Mouse (Mus musculus): Measurements from ENCODE around the gene Aebp2.
"Not testable (repeated sequence)": the region's sequence is repeated elsewhere in the genome, so short reads cannot be mapped to it uniquely, and the experiment has no call there.

The Aebp2 gene

DNA sequence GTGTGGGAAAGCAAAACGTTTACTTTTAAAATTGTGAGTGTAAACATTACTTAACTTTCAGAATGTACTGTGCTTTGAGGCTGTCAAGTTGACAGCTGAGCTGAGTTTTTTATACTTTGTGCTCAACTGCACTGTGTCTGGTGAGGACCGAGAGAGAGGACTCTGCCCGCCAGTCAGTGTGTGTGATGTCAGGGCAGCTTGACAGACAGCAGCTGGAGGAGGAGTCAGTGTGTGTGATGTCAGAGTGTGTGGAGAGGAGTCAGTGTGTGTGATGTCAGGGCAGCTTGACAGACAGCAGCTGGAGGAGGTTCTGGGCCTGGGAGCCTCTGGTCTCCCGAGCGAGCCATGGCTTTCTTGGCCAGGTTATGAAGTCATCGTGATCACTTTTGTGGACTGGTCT, 24.4 kb downstream of the Aebp2 start:
- no peak for DNase-seq (ENCODE audit: extremely low read depth, low read depth, low spot score)

- DNase-seq (ENCODE audit: extremely low read depth, low read depth, low spot score): no peak
Observed at GRCm38 (mm10) chr6:140649812-140650211, 27.3 kb downstream of the Aebp2 start.

DNA sequence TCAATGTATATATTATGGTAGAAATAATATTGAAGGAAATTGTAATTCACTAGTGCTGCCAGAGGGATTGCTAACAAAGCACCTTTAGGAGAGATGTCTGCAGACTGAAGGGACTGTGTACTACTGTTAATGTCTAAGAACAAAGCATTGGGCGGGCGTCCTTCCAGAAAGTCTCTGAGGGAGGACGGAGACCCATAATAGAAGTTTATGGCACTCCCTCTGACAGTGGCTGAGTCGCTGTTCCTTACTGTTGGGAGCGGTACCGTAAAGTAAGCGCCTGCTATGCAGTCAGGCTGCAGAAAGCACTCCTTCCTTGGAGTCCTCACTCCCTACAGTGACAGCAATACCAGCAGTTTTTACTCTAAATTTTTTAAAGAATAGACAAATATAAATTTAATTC, 29.5 kb downstream of the Aebp2 start:
- no peak for DNase-seq (ENCODE audit: extremely low read depth, low read depth, low spot score)

DNA sequence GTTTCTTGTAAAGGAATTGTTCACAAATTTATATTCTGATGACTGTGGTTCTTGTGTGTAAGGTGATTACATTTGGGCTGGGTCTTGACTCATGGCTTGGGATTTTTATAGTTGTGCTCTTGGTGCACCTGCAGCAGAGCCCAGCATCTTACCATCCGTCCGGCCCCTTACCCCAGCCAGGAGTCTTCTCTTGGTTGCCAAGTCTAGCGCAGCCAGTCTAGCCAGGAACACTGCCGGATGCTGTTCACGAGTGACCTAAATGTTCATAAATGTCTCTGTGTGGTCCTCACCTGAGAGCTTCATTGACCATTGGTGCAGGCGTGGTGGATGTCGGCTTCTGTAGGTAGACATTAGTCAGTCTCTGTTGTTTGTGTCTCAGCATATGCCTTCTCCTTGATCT, 33.0 kb downstream of the Aebp2 start:
- DNase-seq (ENCODE audit: extremely low read depth, low read depth, low spot score): no peak

- DNase-seq (ENCODE audit: extremely low read depth, low read depth, low spot score): no peak
Observed at GRCm38 (mm10) chr6:140656991-140657390, 34.5 kb downstream of the Aebp2 start.

GRCm38 (mm10) chr6:140657920-140658522, 35.6 kb downstream of the Aebp2 start:
- DNase-seq (ENCODE audit: extremely low read depth, low read depth, low spot score): no peak

GRCm38 (mm10) chr6:140661111-140661510, 38.6 kb downstream of the Aebp2 start:
- DNase-seq (ENCODE audit: extremely low read depth, low read depth, low spot score): peak; percentile 34

GRCm38 (mm10) chr6:140661777-140662176, 39.3 kb downstream of the Aebp2 start:
- no peak for DNase-seq (ENCODE audit: extremely low read depth, low read depth, low spot score)

DNA sequence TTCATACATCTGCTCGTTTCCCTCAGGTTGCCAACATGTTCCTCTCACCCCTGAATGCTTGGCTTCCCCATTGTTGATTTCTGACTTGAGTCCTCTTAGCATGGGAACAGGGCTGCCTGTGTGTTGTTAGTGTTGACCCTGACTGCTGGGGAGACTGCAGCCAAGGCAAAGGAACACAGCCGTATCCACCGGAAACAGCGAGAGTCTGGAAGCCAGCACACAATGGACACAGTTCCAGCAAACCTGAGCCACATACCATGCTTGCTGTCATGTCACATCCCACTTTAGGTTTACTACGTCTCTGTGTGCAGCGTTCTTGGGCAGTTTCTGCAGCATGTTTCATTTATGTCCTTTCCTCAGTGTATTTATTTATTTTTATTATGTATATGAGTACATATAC, 39.8 kb downstream of the Aebp2 start:
- no peak for DNase-seq (ENCODE audit: extremely low read depth, low read depth, low spot score)

DNA sequence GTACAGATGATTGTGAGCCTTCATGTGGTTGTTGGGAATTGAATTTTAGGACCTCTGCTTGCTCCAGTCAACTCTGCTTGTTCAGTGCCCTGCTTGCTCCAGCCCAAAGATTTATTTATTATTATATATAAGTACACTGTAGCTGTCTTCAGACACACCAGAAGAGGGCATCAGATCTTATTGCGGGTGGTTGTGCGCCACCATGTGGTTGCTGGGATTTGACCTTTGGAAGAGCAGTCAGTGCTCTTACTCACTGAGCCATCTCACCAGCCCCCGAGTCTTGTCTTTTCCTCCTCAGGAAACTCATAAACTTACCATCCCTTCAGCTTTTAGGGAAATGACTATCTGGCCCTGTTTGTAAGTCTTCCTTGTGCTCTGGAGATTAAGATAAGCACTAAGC, 40.2 kb downstream of the Aebp2 start:
- not testable (repeated sequence) for DNase-seq (ENCODE audit: extremely low read depth, low read depth, low spot score)

GRCm38 (mm10) chr6:140664611-140665010, 42.1 kb downstream of the Aebp2 start:
- no peak for DNase-seq (ENCODE audit: extremely low read depth, low read depth, low spot score)

DNA sequence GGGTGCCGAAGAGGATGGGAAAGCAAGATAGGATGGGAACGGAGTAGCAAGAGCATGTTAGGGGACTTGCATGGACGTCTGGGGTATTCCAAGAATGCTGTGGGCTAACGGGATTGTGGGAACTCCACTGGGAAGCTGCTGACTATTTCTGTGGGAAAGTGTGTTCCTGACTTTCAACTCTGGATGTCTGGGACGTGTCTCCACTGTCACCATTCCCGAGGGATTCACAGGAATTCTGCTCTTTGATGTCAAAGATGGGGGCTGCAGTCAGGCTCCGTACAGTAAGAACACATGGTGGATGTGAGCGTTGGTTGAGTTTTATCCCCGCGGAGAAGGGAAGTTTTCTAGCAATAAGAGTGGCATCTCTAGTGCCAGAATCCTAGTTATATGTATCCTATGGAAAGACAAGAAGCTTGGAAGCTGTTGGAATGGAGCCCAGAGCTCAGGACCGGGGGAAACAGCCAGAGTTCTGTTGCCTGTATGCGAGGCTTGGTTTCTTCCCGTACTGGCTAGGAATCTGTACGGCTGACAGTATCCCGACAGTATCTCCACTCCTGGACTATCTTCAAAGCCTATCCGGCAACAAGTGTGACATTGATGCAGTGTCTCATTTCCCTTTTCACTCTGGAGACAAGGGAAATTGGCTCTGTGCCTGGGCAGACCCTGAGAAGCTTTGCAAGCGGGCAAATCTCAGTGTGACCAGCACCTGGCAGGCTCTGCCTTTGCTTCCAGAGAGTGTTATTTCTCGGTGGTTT, 44.2 kb downstream of the Aebp2 start:
- DNase-seq (ENCODE audit: extremely low read depth, low read depth, low spot score): no peak

GRCm38 (mm10) chr6:140667289-140667906, 44.9 kb downstream of the Aebp2 start:
- DNase-seq (ENCODE audit: extremely low read depth, low read depth, low spot score): no peak

DNA sequence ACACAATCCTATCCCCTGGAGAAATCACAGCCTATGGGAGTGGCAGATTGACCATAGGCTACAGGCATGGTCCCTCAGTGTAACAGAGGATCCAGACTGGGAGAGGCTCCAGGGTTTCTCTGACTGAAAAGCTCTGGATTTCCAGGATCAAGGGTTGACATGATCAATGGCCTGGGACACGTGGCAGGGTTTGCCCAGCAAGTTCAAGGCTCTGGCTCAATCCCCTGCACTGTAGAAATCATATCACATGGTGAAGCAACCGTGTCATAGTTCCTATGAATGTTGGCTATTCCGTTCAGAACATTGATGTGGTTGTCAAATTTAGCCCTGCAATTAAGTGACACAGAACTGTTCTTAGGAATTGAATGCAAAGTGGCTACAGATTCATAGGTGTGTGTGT, 52.0 kb downstream of the Aebp2 start:
- DNase-seq (ENCODE audit: extremely low read depth, low read depth, low spot score): peak; percentile 10

DNA sequence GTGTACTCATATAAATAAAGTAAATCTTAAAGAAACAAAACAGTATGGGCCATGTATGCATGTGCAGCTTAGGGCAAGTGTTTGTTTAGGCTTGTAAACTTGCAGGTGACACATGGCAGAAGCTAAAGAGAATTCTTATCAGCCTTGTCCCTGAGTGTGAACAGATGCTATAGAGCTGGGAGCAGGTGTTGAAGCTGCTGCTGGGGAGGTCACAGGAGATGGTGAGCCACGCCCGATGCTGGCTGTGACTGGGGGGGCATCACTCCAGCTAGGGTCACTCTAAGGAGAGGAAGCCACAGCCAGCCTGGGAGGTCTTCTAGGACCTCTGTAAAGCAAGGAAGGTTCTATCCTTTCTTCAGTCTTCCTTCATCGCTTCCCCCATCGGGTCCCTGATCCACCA, 53.6 kb downstream of the Aebp2 start:
- DNase-seq (ENCODE audit: extremely low read depth, low read depth, low spot score): no peak

GRCm38 (mm10) chr6:140677041-140677440, 54.6 kb downstream of the Aebp2 start:
- no peak for DNase-seq (ENCODE audit: extremely low read depth, low read depth, low spot score)

GRCm38 (mm10) chr6:140677960-140678359, 55.5 kb downstream of the Aebp2 start:
- DNase-seq (ENCODE audit: extremely low read depth, low read depth, low spot score): no peak

DNA sequence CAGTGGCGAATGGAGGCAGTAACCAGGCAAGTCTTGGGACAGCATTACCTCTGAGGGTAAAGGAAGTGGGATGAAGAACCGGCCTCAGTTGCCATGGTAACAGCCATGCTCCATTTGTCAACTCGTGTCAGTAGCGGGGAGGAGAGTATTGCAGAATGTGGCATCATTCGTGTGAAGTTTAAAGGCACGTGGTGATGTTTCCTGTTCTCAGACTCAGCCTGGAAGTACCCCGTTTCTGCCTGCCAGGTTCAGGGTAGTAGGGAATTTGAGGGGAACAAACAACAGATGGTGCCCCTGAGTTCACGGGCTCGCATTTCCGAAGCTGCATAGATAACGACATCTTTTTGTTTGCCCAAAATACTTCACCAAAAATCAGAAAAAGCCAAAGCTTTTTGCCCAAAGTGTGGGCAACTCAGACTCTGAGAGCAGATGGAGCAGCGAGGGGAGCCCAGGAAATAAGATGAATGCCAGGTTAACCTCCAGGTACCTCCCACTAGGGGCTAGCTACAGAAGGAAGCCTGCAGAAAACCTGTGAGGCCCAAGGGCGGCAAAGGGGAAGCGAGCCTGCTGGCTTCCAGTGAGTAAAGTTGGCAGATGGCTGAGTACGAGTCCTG, 56.3 kb downstream of the Aebp2 start:
- DNase-seq (ENCODE audit: extremely low read depth, low read depth, low spot score): no peak

- DNase-seq (ENCODE audit: extremely low read depth, low read depth, low spot score): no peak
Observed at GRCm38 (mm10) chr6:140680713-140681112, 58.2 kb downstream of the Aebp2 start.

GRCm38 (mm10) chr6:140682829-140683228, 60.4 kb downstream of the Aebp2 start:
- DNase-seq (ENCODE audit: extremely low read depth, low read depth, low spot score): no peak

DNA sequence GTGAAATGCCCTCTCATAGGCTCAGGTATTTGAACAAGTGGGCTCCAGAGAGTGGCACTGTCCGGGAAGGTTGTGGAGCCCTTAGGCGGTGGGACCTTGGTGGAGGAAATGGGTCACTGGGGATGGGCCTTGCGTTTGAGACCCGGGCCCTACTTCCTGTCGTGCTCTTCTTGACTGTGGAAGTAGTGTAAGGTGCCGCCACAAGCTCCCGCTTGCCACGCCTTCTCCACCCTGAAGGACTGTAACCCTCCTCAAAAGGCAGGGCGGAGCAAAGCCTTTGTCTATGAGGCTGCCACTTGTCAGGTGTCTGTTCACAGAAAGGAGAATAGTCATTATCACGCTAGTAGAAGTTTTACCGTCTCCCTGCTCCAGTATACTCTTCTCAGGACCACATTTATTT, 61.9 kb downstream of the Aebp2 start:
- DNase-seq (ENCODE audit: extremely low read depth, low read depth, low spot score): no peak

Data from fat pad, adult 2 months (tissue).